Mouse (Mus musculus): ENCODE measurements at regions not wholly inside any gene's neighbourhood (a gene's known extent, or its start where the extent isn't known, plus 50 kb on each side); places are given as distances from the start of the nearest gene placed in this dataset.
"Not testable (repeated sequence)": the region's sequence is repeated elsewhere in the genome, so short reads cannot be mapped to it uniquely, and the experiment has no call there.

DNA sequence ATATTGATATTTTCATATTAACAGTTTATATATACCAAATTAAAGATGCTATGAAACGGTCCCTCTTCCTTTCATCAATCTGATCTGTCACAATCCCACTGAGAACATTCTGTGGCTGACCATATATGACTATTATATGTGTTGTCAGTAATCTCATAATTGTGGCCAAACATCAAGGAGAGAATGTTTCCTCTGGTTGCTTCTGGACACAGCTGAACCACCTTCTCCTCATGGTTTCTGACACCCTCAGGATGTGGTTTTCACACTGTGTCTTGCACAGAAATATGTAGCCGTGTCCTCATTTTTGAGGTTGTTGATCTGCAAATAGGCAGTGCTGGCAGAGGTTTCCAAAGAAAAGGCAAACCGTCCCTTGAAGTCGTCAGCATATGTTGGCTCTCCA is 565.0 kb downstream of the Adam6a start:
- not testable (repeated sequence) for TF ChIP-seq CTCF (IDR thresholded peaks at IDR 0.05); POLR2A (IDR thresholded peaks at IDR 0.05; ENCODE audit: insufficient read depth, low read depth, low read length); EP300 (IDR thresholded peaks at IDR 0.05; ENCODE audit: insufficient read depth, low read depth, low read length)
